Mouse (Mus musculus) bone marrow macrophage, adult 2 months (primary cell): ENCODE data around the gene Lrrc8d.

ENCODE experiments used
- CTCF ChIP-seq: IDR thresholded peaks from 2 replicates; pipeline ENCODE4 v1.5.1; 2012; ENCODE audit warnings: low read depth, mild to moderate bottlenecking, low read length, moderate library complexity
- POLR2A ChIP-seq: IDR thresholded peaks from 2 replicates; pipeline ENCODE4 v1.6.1; 2012; ENCODE audit warnings: mild to moderate bottlenecking, low read depth, low read length, borderline replicate concordance

DNA sequence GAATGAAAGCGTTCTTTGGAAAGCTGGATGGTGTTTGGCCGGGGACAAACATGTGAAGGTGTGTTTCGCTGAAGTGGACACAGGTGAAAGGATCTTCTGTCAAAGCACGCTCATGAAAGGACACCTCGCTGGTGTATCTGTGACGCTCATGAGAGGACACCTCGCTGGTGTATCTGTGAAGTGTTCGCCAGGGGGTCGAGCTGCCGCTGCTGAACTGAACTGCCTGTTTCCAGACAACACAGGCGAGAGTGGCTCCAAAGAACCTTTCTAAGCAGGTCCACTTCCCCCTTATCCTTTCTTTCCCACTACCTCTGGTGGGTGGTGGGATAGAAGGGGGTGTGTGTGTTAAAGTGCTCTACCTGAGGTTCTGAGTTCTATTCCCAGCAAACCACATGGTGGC lies 174.7 kb downstream of the Lrrc8d start:
- TF ChIP-seq CTCF (no peak), POLR2A (no peak)
